Mouse (Mus musculus) midbrain, embryonic 11.5 days (tissue): ENCODE measurements around the gene Atp1b1. TPM values are rescaled to one million over a fixed set of nuclear protein-coding genes. Genes with fewer than 3 reads are reported as not detected.

Experiments
- ATAC-seq: fragments of 200-750 bp; cut with Nextera tagmentation; 2 replicates; pipeline ENCODE4 v1.8.0; 2017; ENCODE audit warnings: moderate TSS enrichment, moderate library complexity; ENCODE audit not compliant: low FRiP score
- DNase-seq: peaks from one replicate; pipeline ENCODE4 v3.0.0; 2015; ENCODE audit warnings: low spot score; ENCODE audit errors: missing footprints
- H3K27ac ChIP-seq: fragments of 300-500 bp; sonication (generic); 2 replicates; pipeline ENCODE4 v1.5.1; 2014; ENCODE audit warnings: low read depth, low read length
- H3K27me3 ChIP-seq: fragments of 300-500 bp; sonication (generic); 2 replicates; pipeline ENCODE4 v1.6.1; 2014; ENCODE audit warnings: mild to moderate bottlenecking, low read length, moderate library complexity, mixed read lengths; ENCODE audit not compliant: control insufficient read depth, insufficient read depth
- H3K36me3 ChIP-seq: fragments of 300-500 bp; sonication (generic); 2 replicates; pipeline ENCODE4 v1.6.1; 2014; ENCODE audit warnings: mild to moderate bottlenecking, low read length, moderate library complexity, mixed read lengths; ENCODE audit not compliant: control insufficient read depth, insufficient read depth
- H3K4me1 ChIP-seq: fragments of 300-500 bp; sonication (generic); 2 replicates; pipeline ENCODE4 v1.6.1; 2014; ENCODE audit warnings: low read length; ENCODE audit not compliant: control insufficient read depth, insufficient read depth
- H3K4me2 ChIP-seq: fragments of 300-500 bp; sonication (generic); 2 replicates; pipeline ENCODE4 v1.6.1; 2014; ENCODE audit warnings: mild to moderate bottlenecking, moderate library complexity
- H3K4me3 ChIP-seq: fragments of 300-500 bp; sonication (generic); 2 replicates; pipeline ENCODE4 v1.5.1; 2014; ENCODE audit warnings: low read depth, low read length
- H3K9ac ChIP-seq: fragments of 300-500 bp; sonication (generic); 2 replicates; pipeline ENCODE4 v1.6.1; 2014; ENCODE audit warnings: low read length
- H3K9me3 ChIP-seq: fragments of 300-500 bp; sonication (generic); 2 replicates; pipeline ENCODE4 v1.6.1; 2016; ENCODE audit warnings: low read length; ENCODE audit not compliant: control insufficient read depth
- WGBS: fragments of 180-500 bp; shearing (Covaris S2); extraction: QIAGEN DNeasy Blood & Tissue Kit; methylation state at CpG from one replicate; pipeline ENCODE4 v1.1.7; 2014; 5-methylcytosine and 5-hydroxymethylcytosine counted together
- polyA plus RNA-seq: library from polyadenylated mRNA; unstranded; fragments of >200 nt; fragmentation: Nextera tagmentation; extraction: Ambion mirVana; gene quantifications from 2 replicates; pipeline ENCODE4 v1.2.1, GENCODE M21; 2014

The Atp1b1 gene
- 35.5 and 36.7 TPM in 2 replicates for polyA plus RNA-seq

DNA sequence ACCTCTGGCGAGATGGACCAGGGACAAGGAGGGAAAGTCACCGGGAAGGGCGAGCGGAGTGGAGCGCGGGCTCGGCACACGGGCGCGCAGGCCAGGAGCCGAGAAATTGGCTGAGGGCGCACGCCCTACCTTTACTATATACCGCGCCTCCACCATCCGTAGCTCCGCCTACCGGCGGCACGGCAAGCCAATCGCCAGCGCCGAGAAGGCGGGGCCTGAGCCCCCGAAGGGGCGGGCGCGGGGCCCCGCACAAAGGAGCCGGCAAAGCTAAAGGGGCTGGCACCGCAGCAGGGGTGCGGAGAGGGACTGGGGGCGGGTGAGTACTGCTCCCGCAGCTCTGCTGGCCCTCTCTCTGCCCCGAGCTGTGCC, at the start of gene Atp1b1:
Gene Atp1b1 (minus strand): TSS at position 111 of the 369 bp plus-strand sequence.
- WGBS, result under 1% methylated on average over 29 of the region's 35 CpGs
- Histone ChIP-seq H3K4me3 (peak within 1 kb of the TSS; percentile 64), H3K27me3 (peaks cover 6% of the 10 kb centered on the region; the same call in 1 of the 2 replicates)

DNA sequence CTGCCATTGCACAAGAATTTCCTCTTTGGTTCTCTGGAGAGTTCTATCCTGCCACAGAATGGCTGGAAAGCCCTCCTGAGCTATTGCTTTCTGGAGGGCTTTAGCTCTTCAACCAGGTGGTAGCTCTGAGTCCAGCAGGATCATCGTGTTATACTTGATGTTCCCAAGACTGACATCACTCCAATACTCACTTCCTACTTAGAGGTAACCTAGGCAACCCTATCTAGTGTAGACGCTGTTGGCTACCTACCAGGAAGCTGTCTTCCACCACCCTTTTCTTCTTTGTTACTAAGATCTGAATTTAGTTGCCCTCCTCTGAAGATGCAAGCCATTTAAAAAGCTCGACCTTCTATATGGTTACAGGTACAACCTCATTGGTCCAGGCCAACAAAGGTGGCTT, 46.9 kb upstream of the Atp1b1 start:
- no peaks in the 10 kb centered on the region for H3K36me3 ChIP-seq
- no peak overlapping the region for H3K9ac ChIP-seq
- no peaks in the 10 kb centered on the region for H3K27me3 ChIP-seq
- ATAC-seq (no peak), DNase-seq (no peak)
- H3K4me3 ChIP-seq, result no peak overlapping the region
- H3K4me1 ChIP-seq, result peaks cover 5% of the 10 kb centered on the region
- 81% methylated on average over 3 of the region's 3 CpGs for WGBS
- no peak overlapping the region for H3K27ac ChIP-seq
- no peak overlapping the region for H3K4me2 ChIP-seq
- H3K9me3 ChIP-seq, result no peaks in the 10 kb centered on the region

More for the DNA sequence above, at the start of gene Atp1b1:
- peak; percentile 98 for DNase-seq
- H3K27ac ChIP-seq, result peak within 1 kb of the TSS; percentile 86
- H3K9ac ChIP-seq, result peak within 1 kb of the TSS; percentile 73
- H3K36me3 ChIP-seq, result peaks cover 2% of the 10 kb centered on the region; the same call in 1 of the 2 replicates
- no peaks in the 10 kb centered on the region for H3K9me3 ChIP-seq
- peak within 1 kb of the TSS; percentile 78 for H3K4me2 ChIP-seq
- peak; percentile 95 for ATAC-seq
- peaks cover 29% of the 10 kb centered on the region for H3K4me1 ChIP-seq

GRCm38 (mm10) chr1:164503140-164503730, 45.1 kb upstream of the Atp1b1 start:
- no peak overlapping the region for H3K27ac ChIP-seq
- no peaks in the 10 kb centered on the region for H3K27me3 ChIP-seq
- H3K4me3 ChIP-seq, result no peak overlapping the region
- H3K9ac ChIP-seq, result no peak overlapping the region
- DNase-seq (no peak), ATAC-seq (no peak)
- H3K36me3 ChIP-seq, result no peaks in the 10 kb centered on the region
- no peaks in the 10 kb centered on the region for H3K9me3 ChIP-seq
- peaks cover 4% of the 10 kb centered on the region for H3K4me1 ChIP-seq
- WGBS, result 49% methylated on average over 8 of the region's 8 CpGs
- no peak overlapping the region for H3K4me2 ChIP-seq

DNA sequence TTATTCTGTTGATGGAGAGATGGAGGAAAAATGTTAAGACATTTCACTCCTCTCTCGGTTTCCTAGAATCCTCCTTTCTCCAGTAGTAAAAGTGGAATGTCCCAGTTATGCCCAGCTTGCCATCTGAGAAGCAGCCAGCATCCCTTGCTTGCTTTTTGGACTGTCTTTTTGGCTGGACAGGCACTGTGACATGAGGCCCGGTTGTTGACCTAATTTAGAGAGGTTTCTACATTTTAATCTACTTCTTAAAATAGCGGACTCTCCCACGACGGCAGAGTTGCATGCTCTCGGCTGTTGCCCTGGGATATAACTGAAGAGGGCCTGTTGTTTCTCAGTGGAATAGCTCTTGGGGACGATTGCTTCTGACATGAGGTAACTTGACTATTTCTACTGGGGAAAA, 44.1 kb upstream of the Atp1b1 start:
- no peaks in the 10 kb centered on the region for H3K27me3 ChIP-seq
- H3K9ac ChIP-seq, result no peak overlapping the region
- H3K36me3 ChIP-seq, result no peaks in the 10 kb centered on the region
- no peak for ATAC-seq
- 81% methylated on average over 7 of the region's 7 CpGs for WGBS
- no peak for DNase-seq
- no peak overlapping the region for H3K4me2 ChIP-seq
- no peaks in the 10 kb centered on the region for H3K9me3 ChIP-seq
- no peaks in the 10 kb centered on the region for H3K4me1 ChIP-seq
- H3K4me3 ChIP-seq, result no peak overlapping the region
- no peak overlapping the region for H3K27ac ChIP-seq

DNA sequence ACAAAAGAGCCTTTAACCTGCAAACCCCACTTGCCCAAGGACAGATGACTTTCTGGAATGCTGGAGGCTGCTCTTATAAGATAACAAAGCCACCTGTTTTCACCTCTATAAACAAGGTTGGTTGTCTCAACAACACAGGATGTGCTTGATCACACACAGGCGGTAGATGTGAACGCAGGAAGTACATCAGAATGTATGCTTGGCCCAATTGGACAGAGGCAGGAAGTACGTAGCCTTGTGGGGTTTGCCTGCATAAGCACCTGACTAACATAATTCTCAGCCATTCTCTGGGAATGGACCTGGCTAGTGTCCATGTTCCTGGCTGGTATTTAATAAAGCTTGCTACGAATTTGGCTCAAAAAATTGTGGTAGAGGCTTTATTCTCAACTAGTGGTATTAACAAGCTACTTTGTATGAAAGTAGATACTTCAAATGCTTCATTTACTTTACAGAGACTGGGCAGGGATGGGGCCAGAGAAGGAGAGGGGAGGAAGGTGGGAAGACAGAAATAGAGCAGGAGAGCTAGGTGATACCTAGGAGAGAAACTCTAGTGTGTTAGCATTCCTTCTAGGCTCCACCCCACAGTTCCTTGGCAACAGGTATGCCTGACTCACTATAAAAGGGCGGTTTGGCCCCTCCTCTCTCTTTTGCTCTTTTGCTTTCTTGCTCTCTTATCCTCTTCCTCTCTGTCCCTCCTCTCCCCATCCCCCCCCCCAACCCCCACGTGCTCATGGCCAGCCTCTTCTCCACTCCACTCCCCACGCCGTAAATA, 36.8 kb upstream of the Atp1b1 start:
- H3K9ac ChIP-seq, result no peak overlapping the region
- H3K4me2 ChIP-seq, result no peak overlapping the region
- H3K4me1 ChIP-seq, result no peaks in the 10 kb centered on the region
- no peaks in the 10 kb centered on the region for H3K9me3 ChIP-seq
- ATAC-seq (no peak), DNase-seq (no peak)
- H3K4me3 ChIP-seq, result no peak overlapping the region
- 70% methylated on average over 8 of the region's 8 CpGs for WGBS
- no peaks in the 10 kb centered on the region for H3K36me3 ChIP-seq
- H3K27ac ChIP-seq, result no peak overlapping the region
- no peaks in the 10 kb centered on the region for H3K27me3 ChIP-seq

DNA sequence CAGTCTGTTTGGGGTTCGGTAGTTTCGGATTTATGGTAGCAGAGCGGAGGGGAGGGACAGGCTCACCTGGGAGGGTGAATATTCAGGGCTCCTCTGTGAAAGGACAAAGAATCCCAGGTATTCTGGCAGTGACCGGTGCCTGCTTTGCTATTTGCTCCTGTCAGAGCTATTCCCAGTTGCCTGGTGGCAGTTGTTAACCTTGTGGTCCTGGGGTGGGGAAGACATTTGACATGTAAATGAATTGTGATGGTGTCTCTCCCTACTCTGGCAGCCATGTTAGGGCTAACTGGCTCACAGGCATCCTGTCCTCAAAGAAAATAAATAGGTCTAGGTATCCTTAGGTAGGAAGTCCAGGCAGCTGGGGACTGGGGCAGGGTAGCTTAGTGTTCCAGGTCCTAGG, 36.1 kb upstream of the Atp1b1 start:
- H3K9me3 ChIP-seq, result no peaks in the 10 kb centered on the region
- H3K36me3 ChIP-seq, result no peaks in the 10 kb centered on the region
- ATAC-seq (no peak), DNase-seq (no peak)
- no peak overlapping the region for H3K4me3 ChIP-seq
- 71% methylated on average over 4 of the region's 4 CpGs for WGBS
- H3K27ac ChIP-seq, result no peak overlapping the region
- H3K4me1 ChIP-seq, result no peaks in the 10 kb centered on the region
- H3K9ac ChIP-seq, result no peak overlapping the region
- H3K4me2 ChIP-seq, result no peak overlapping the region
- H3K27me3 ChIP-seq, result no peaks in the 10 kb centered on the region

- DNase-seq (no peak), ATAC-seq (no peak)
- no peaks in the 10 kb centered on the region for H3K36me3 ChIP-seq
- H3K4me2 ChIP-seq, result no peak overlapping the region
- no peaks in the 10 kb centered on the region for H3K27me3 ChIP-seq
- H3K4me1 ChIP-seq, result no peaks in the 10 kb centered on the region
- no peak overlapping the region for H3K27ac ChIP-seq
- H3K4me3 ChIP-seq, result no peak overlapping the region
- 83% methylated on average over 8 of the region's 8 CpGs for WGBS
- H3K9ac ChIP-seq, result no peak overlapping the region
- H3K9me3 ChIP-seq, result no peaks in the 10 kb centered on the region
These were observed 35.0 kb upstream of the Atp1b1 start for GRCm38 (mm10) chr1:164493042-164493705.

DNA sequence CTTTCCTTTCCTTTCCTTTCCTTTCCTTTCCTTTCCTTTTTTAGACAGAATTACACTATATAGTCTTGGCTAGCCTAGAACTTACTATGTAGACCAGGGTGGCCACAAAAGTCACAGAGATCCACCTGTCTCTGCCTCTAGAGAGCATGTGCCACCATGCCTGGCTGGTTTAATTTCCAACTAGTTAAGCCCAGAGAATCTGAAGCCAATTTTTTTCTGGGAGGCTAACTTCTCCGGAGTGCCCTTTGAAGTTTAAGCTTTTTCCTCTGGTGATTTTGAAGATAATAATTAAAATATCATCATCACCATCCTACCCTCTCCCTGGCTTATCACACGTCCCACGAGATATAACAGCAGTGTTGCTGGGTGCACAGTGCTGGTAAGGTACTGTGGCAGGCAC, 34.3 kb upstream of the Atp1b1 start:
- Histone ChIP-seq H3K36me3 (no peaks in the 10 kb centered on the region), H3K4me1 (no peaks in the 10 kb centered on the region), H3K4me3 (no peak overlapping the region), H3K27me3 (no peaks in the 10 kb centered on the region), H3K9me3 (no peaks in the 10 kb centered on the region), H3K4me2 (no peak overlapping the region), H3K9ac (no peak overlapping the region), H3K27ac (no peak overlapping the region)
- 90% methylated on average over 3 of the region's 3 CpGs for WGBS
- DNase-seq, result no peak
- ATAC-seq, result no peak

- ATAC-seq, result no peak
- no peak overlapping the region for H3K27ac ChIP-seq
These were observed 31.9 kb upstream of the Atp1b1 start for GRCm38 (mm10) chr1:164489961-164490594.

More at GRCm38 (mm10) chr1:164489961-164490594, 31.9 kb upstream of the Atp1b1 start:
- Histone ChIP-seq H3K4me3 (no peak overlapping the region), H3K4me2 (no peak overlapping the region), H3K9me3 (no peaks in the 10 kb centered on the region), H3K27me3 (no peaks in the 10 kb centered on the region), H3K9ac (no peak overlapping the region), H3K4me1 (no peaks in the 10 kb centered on the region), H3K36me3 (no peaks in the 10 kb centered on the region)
- WGBS, result 87% methylated on average over 3 of the region's 3 CpGs
- DNase-seq, result peak; percentile 35
